8 mouse cellular contexts compared by ENCODE assay signal in genomic region chr4:152125161-152126025, GRCm38 (mm10). TPM values are rescaled to one million over a fixed set of nuclear protein-coding genes. Genes with fewer than 3 reads are reported as not detected.
A peak's percentile ranks its signal among the peaks of the same experiment; 100 is the strongest.
DNase-seq lines count a peak whose midpoint lies in the region; ATAC-seq and TF ChIP-seq lines count a peak whose summit lies in the region.

No protein-coding gene starts in this region.

- peaks cover 100% of the 10 kb centered on the region for H3K27me3 ChIP-seq in hindbrain, embryonic 13.5 days
- H3K27me3 ChIP-seq in stomach, postnatal 0 days (ENCODE audit: control insufficient read depth, insufficient read depth, low read length), result peaks cover 12% of the 10 kb centered on the region

- intact Hi-C loops in gastrocnemius, adult 2 months (cut with DNase I), result loop anchor here (5.0 kb wide), 1 partner anchor 1758 kb away; no protein-coding TSS in a partner anchor

- H3K27ac ChIP-seq in brown adipose tissue, adult 24 weeks (replicated peaks; ENCODE audit: low read depth, low read length), result no peak overlapping the region
- H3K27ac ChIP-seq in gastrocnemius, adult 2 months, result peak overlapping the region; percentile 9; the same call in 1 of the 2 replicates
- H3K27ac ChIP-seq in hindbrain, embryonic 13.5 days, result no peak overlapping the region
- no peak overlapping the region for H3K27ac ChIP-seq in stomach, postnatal 0 days (replicated peaks)

- WGBS in hindbrain, embryonic 13.5 days, result 4% methylated on average over 56 of the region's 56 CpGs
- WGBS in stomach, postnatal 0 days, result 30% methylated on average over 56 of the region's 56 CpGs

- H3K4me2 ChIP-seq in hindbrain, embryonic 13.5 days, result peak overlapping the region; percentile 51
- peak overlapping the region; percentile 26; the same call in 1 of the 2 replicates for H3K4me2 ChIP-seq in stomach, postnatal 0 days (replicated peaks; ENCODE audit: low read depth)

- DNase-seq in frontal cortex, postnatal 25 days (ENCODE audit: low spot score in 2 of 2), result no peak
- peak; percentile 86 for DNase-seq in gastrocnemius, adult 2 months
- peak; percentile 65 for DNase-seq in lung, postnatal 14 days
- DNase-seq in stomach, postnatal 0 days (ENCODE audit: low spot score), result no peak
- DNase-seq in right cerebral cortex, postnatal 4 days, result no peak

- TF ChIP-seq EP300 in stomach, postnatal 0 days (optimal IDR thresholded peaks at IDR 0.05), result no peak

- H3K36me3 ChIP-seq in hindbrain, embryonic 13.5 days, result no peaks in the 10 kb centered on the region
- no peaks in the 10 kb centered on the region for H3K36me3 ChIP-seq in stomach, postnatal 0 days (ENCODE audit: control insufficient read depth, insufficient read depth, low read length)

- TF ChIP-seq CTCF in gastrocnemius, adult 2 months (IDR thresholded peaks at IDR 0.05), result no peak
- TF ChIP-seq CTCF in stomach, postnatal 0 days (IDR thresholded peaks at IDR 0.05; ENCODE audit: low read depth), result no peak

- H3K4me1 ChIP-seq in brown adipose tissue, adult 24 weeks (ENCODE audit: control insufficient read depth, insufficient read depth, insufficient read length, low read length), result peaks cover 6% of the 10 kb centered on the region; the same call in 1 of the 2 replicates
- H3K4me1 ChIP-seq in hindbrain, embryonic 13.5 days (replicated peaks), result peaks cover 36% of the 10 kb centered on the region
- no peaks in the 10 kb centered on the region; the same call in 1 of the 2 replicates for H3K4me1 ChIP-seq in stomach, postnatal 0 days (replicated peaks; ENCODE audit: control insufficient read depth, insufficient read depth)

- peak; percentile 31; the same call in 1 of the 2 replicates for ATAC-seq in frontal cortex, adult (ENCODE audit: low TSS enrichment)
- no peak for ATAC-seq in hindbrain, embryonic 13.5 days (ENCODE audit: low FRiP score)
- ATAC-seq in stomach, postnatal 0 days (ENCODE audit: low FRiP score, low TSS enrichment), result no peak

- peak overlapping the region; percentile 46 for H3K4me3 ChIP-seq in brown adipose tissue, adult 24 weeks (ENCODE audit: insufficient read depth, low read depth, low read length)
- H3K4me3 ChIP-seq in gastrocnemius, adult 2 months, result peak overlapping the region; percentile 71
- H3K4me3 ChIP-seq in hindbrain, embryonic 13.5 days, result peak overlapping the region; percentile 30
- peak overlapping the region; percentile 17 for H3K4me3 ChIP-seq in stomach, postnatal 0 days (ENCODE audit: low read depth, low read length)

- no peaks in the 10 kb centered on the region for H3K9me3 ChIP-seq in hindbrain, embryonic 13.5 days
- no peaks in the 10 kb centered on the region for H3K9me3 ChIP-seq in stomach, postnatal 0 days (ENCODE audit: control insufficient read depth, low read length)

- 0 out of 2 replicates have a peak overlapping the region, but pooled peaks have one; percentile 43 for H3K9ac ChIP-seq in hindbrain, embryonic 13.5 days
- no peak overlapping the region for H3K9ac ChIP-seq in stomach, postnatal 0 days (ENCODE audit: low read length)

RNA-seq across cellular contexts. Expression of gene Tnfrsf25, which starts 9.7 kb away (rescaled TPM):
- polyA plus RNA-seq in brown adipose tissue, adult 24 weeks (2012; ENCODE audit: insufficient read depth, insufficient read length, missing spikeins), result 1.9 TPM in 1 of 2 replicates, not detected in the other
- 1 to 10 TPM in 1 of 2 experiments, under 1 TPM in 1; 0.38 to 2.0 TPM for total RNA-seq in gastrocnemius, adult 2 months (2021)
- polyA plus RNA-seq in hindbrain, embryonic 13.5 days (2015; fragmentation: Nextera tagmentation; extraction: Ambion mirVana), result 1.00 and 1.3 TPM in 2 replicates
- 0.49 and 0.96 TPM in 2 replicates for polyA plus RNA-seq in stomach, postnatal 0 days (2015; fragmentation: Nextera tagmentation; extraction: Ambion mirVana)

RNA-seq across cellular contexts. Expression of gene Espn, which starts 26.8 kb away (rescaled TPM):
- polyA plus RNA-seq in brown adipose tissue, adult 24 weeks (2012; ENCODE audit: insufficient read depth, insufficient read length, missing spikeins), result 1.0 TPM in 1 of 2 replicates, not detected in the other
- under 1 TPM; 0.13 to 0.45 TPM for total RNA-seq in gastrocnemius, adult 2 months (2021)
- 0.09 and 0.22 TPM in 2 replicates for polyA plus RNA-seq in hindbrain, embryonic 13.5 days (2015; fragmentation: Nextera tagmentation; extraction: Ambion mirVana)
- 13.8 and 14.4 TPM in 2 replicates for polyA plus RNA-seq in stomach, postnatal 0 days (2015; fragmentation: Nextera tagmentation; extraction: Ambion mirVana)

RNA-seq across cellular contexts. Expression of gene Hes2, which starts 33.3 kb away (rescaled TPM):
- polyA plus RNA-seq in brown adipose tissue, adult 24 weeks (2012; ENCODE audit: insufficient read depth, insufficient read length, missing spikeins), result not detected in 2 replicates
- not detected for total RNA-seq in gastrocnemius, adult 2 months (2021)
- 0.34 and 1.8 TPM in 2 replicates for polyA plus RNA-seq in hindbrain, embryonic 13.5 days (2015; fragmentation: Nextera tagmentation; extraction: Ambion mirVana)
- 0.52 and 0.87 TPM in 2 replicates for polyA plus RNA-seq in stomach, postnatal 0 days (2015; fragmentation: Nextera tagmentation; extraction: Ambion mirVana)

RNA-seq across cellular contexts. Expression of gene Acot7, which starts 52.5 kb away (rescaled TPM):
- polyA plus RNA-seq in brown adipose tissue, adult 24 weeks (2012; ENCODE audit: insufficient read depth, insufficient read length, missing spikeins), result 15.6 and 19.4 TPM in 2 replicates
- total RNA-seq in gastrocnemius, adult 2 months (2021), result 10 to 100 TPM; 12.7 to 22.8 TPM
- 269 and 299 TPM in 2 replicates for polyA plus RNA-seq in hindbrain, embryonic 13.5 days (2015; fragmentation: Nextera tagmentation; extraction: Ambion mirVana)
- polyA plus RNA-seq in stomach, postnatal 0 days (2015; fragmentation: Nextera tagmentation; extraction: Ambion mirVana), result 51.7 and 55.0 TPM in 2 replicates

RNA-seq across cellular contexts. Expression of gene Plekhg5, which starts 53.1 kb away (rescaled TPM):
- polyA plus RNA-seq in brown adipose tissue, adult 24 weeks (2012; ENCODE audit: insufficient read depth, insufficient read length, missing spikeins), result 2.3 and 5.7 TPM in 2 replicates
- total RNA-seq in gastrocnemius, adult 2 months (2021), result 1 to 10 TPM; 4.9 to 6.6 TPM
- polyA plus RNA-seq in hindbrain, embryonic 13.5 days (2015; fragmentation: Nextera tagmentation; extraction: Ambion mirVana), result 10.2 and 10.9 TPM in 2 replicates
- 6.4 and 7.5 TPM in 2 replicates for polyA plus RNA-seq in stomach, postnatal 0 days (2015; fragmentation: Nextera tagmentation; extraction: Ambion mirVana)

Comparison
In these comparisons a context has a peak if more than half of its experiments do, and no peak if none do; other contexts are left out.
1. DNase-seq: peak in gastrocnemius, adult 2 months (single experiment) and lung, postnatal 14 days (single experiment); none in frontal cortex, postnatal 25 days (0 of 2), stomach, postnatal 0 days (single experiment) and right cerebral cortex, postnatal 4 days (single experiment).
2. H3K4me3 ChIP-seq: peak in every context shown above with its lines; median percentile 71 in gastrocnemius, adult 2 months; 46 in brown adipose tissue, adult 24 weeks; 30 in hindbrain, embryonic 13.5 days; 17 in stomach, postnatal 0 days.